Mouse (Mus musculus) T-helper 17 cell (primary cell): ENCODE results near the gene Scaf4.
"Not testable (repeated sequence)": the region's sequence is repeated elsewhere in the genome, so short reads cannot be mapped to it uniquely, and the experiment has no call there.

Source experiments
- in situ Hi-C, 2 experiments: fragments of 300-600 bp; cut with MboI, MseI; formaldehyde crosslinking; loops; 1 replicate in 1 of 2; 2 replicates in 1 of 2; pipeline ENCODE4 v1.15.1; 2025; ENCODE audit warnings: high pct_unique_total_duplicates in 2 of 2

The Scaf4 gene

DNA sequence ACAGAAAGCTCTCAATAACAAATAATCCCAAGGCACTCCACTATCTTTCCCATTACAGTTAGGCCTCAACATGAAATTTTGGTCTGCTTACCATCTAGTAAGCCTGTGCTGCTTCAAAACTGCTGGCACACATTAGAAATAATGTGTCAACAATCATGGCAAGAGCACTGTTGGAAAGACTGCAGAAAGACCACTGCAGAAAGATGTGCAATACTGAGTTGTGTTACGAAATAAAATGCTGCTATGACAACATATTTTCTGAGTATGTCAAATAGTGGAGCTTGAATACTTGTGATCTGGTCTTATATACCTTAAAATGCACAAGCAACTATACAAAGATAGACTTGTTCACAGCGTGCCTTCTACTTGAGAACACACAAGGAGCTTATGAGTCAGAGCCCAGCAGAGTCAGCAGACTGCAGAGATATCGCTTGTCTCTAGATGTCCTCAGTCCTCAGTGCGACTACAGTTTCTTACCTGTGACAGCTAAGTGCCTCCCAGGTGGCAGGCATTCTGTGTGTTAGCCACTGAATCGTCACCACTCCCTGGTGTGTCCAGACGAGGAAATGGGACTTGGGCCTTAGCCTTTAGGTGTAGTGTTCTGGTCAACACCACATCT, 45.1 kb downstream of the Scaf4 start:
- in situ Hi-C loops, result loop anchor here in 1 of 2 experiments (25.0 kb wide), 1 partner anchor 1398 kb away; the partner anchor contains the start of genes Gart and Son

DNA sequence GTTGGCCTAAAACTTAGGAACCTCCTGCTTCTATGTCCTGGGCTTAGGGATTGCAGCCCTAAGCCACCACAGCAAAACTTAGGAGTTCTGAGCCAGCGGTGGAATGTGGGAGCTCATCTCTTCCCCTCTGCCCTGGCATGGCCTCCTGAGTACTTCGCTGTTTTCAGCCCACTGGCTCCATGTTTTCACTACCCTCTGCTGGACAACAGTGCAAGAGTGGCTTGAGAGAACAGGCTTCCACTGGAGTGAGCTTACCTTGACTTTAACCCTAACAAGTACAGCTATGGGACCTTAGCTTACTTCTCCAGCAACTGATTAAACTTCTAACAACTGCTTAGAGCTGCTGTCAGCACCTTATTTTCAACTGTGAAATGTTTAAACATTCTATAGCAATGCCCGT, 49.1 kb downstream of the Scaf4 start:
- in situ Hi-C loops, result loop anchor here in 1 of 2 experiments (25.0 kb wide), 1 partner anchor 1402 kb away; the partner anchor contains the start of genes Gart and Son

GRCm38 (mm10) chr16:90234617-90235016, 49.7 kb downstream of the Scaf4 start:
- in situ Hi-C loops, result loop anchor here in 1 of 2 experiments (25.0 kb wide), 1 partner anchor 1403 kb away; the partner anchor contains the start of genes Gart and Son

- in situ Hi-C loops, result loop anchor here in 1 of 2 experiments (25.0 kb wide), 1 partner anchor 1404 kb away; the partner anchor contains the start of genes Gart and Son
Measured at GRCm38 (mm10) chr16:90233702-90234101, 50.6 kb downstream of the Scaf4 start.

DNA sequence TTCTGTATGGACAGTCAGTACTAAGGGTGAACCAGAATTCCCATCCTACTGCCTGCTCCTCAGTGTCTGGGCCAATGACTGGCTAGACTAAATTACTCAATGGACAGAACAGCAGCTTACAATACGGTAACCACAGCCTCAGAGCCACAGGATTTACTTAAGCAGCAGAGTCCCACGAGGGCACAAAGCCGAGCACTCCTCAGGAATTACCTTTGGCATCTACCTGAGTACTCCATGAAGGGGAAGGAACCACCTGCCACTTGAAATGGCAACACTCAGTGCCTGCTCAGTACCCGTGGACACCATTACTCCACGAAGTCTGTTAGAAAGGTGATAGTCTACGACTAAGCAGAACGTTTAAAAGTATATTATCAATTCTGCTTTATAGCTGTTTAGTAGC, 53.0 kb downstream of the Scaf4 start:
- in situ Hi-C loops, result loop anchor here in 1 of 2 experiments (25.0 kb wide), 1 partner anchor 1406 kb away; the partner anchor contains the start of genes Gart and Son

DNA sequence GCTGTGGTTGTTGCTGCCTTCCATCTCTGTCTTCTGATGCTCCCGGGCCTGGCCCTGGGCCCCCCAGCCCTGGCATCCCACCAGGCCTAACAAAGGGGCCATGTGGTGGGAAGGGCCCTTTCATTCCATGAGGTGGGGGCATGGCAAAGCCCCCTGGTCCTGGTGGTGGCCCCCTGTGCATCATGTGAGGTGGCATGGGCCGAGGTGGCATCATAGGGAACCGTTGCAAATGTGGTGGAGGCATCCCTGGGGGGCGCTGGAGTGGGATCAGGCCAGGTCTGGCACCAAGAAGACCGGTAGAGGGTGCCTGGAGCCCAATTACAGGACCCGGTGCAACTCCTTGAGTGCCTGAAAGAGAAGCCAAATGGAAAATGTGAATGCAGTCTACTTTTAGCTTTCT, 54.4 kb downstream of the Scaf4 start:
- in situ Hi-C loops, result loop anchor here in 1 of 2 experiments (25.0 kb wide), 1 partner anchor 1407 kb away; the partner anchor contains the start of genes Gart and Son

DNA sequence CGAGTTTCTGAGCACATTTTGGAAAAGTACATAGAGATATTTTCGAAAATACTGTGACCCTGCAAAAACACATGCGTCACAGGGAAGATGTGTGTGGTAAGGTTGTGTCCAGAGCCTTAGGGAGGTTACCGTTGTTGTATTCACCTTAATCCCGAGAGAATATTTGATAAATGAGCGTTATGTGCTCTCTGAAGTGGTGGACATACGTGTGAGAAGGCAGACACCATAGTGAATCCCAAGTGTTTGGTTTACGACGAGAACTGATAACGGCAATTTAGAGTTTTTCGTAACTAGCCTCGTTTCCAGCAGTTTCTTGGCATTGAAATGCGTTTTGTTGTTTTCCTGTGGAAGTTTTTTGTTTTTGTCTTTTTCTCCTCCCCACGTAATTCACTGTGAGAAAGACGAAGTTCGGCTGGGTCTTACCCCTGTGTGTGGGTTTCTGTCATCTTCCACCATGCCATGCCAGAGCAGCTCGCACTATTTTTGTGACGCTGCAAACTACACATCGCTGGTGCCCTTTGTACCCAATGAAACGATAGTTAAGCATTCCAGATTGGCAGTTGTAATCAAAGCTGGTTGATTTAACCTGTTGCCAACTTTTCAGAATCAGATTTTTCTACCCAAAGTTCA, 62.7 kb downstream of the Scaf4 start:
- in situ Hi-C loops, result no loop called here

DNA sequence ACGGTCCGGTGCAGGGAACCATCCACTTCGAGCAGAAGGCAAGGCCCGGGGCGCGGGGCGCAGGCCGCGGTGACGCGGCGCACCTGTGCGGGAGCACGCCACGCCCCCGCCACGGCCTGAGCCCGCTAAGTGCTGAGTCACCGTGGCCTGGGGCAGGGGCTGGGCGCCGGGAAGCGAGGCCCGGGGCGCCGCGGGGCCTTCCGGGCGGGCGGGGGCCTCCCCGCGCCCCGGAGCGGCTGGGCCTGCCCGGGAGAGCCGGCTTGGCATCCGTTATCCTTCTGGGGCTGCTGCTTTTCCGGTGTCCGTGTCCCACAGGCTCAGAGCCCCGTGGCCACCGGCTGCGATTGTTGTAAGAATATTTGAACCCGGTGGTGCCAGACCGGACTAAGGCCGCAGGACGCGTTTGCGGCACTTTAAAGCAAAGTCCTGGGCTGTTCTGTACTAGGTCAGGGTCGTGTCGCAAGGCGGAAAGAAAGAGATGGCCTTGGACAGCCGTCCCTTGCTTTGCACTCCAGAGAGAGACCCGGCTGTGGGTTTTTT, 63.3 kb downstream of the Scaf4 start:
- in situ Hi-C loops, result no loop called here

- in situ Hi-C loops, result no loop called here
Measured at GRCm38 (mm10) chr16:90220026-90220891, 64.0 kb downstream of the Scaf4 start, which contains the start of gene Sod1. Sod1 (plus strand) TSS chr16:90220754.

DNA sequence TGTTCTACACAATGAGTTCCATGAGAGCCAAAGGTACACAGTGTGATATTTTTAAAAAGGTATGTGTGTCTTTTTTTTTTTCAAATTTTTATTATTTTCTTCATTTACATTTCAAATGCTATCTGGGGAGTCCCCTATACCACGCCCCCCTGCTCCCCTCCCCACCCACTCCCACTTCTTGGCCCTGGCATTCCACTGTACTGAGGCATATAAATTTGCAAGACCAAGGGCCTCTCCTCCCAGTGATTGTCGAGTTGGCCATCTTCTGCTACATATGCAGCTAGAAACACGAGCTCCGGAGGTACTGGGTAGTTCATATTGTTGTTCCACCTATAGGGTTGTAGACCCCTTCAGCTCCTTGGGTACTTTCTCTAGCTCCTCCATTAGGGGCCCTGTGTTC, 64.9 kb downstream of the Scaf4 start:
- in situ Hi-C loops, result not testable (repeated sequence)

DNA sequence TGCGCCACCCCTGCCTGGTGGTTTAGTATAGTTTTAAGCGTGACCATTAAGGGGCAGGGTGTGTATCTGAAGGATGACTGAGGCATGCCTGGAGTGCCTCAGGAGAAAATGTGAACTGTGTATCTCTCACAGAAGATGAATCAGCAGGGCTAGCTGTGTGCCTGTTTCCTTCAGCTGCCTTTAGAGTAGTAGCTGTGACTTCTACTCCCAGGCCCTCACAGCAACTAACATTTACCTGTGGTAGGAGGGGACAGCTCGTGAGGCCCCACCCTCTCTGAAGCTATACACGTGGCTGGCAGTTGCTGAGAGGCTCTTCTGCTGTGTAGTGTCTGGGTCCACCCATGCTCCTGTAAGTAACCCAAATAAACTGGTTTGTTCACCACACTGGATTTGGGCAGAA, 66.4 kb downstream of the Scaf4 start:
- in situ Hi-C loops, result no loop called here

GRCm38 (mm10) chr16:90217356-90217755, 66.9 kb downstream of the Scaf4 start:
- in situ Hi-C loops, result no loop called here

DNA sequence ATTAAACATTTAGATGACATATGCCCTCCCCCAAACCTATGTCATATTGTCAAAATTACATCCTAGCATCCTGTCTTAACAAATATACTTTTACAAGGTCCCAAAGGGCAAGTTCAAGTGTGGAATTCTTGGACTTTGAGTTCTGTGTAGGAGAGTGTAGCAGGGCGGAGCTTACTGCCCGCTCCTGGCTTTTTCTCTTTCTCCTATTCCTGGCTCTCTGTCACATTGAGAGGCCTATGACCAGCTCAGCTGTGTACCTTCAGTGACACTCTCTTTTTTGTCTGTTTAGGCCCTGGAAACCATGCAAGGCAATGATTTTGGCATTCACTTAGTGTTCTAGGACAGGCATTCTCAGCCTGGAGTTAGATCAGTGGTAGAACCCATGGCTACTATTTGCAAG, 67.9 kb downstream of the Scaf4 start:
- in situ Hi-C loops, result no loop called here

GRCm38 (mm10) chr16:90215879-90216278, 68.4 kb downstream of the Scaf4 start:
- in situ Hi-C loops, result not testable (repeated sequence)

DNA sequence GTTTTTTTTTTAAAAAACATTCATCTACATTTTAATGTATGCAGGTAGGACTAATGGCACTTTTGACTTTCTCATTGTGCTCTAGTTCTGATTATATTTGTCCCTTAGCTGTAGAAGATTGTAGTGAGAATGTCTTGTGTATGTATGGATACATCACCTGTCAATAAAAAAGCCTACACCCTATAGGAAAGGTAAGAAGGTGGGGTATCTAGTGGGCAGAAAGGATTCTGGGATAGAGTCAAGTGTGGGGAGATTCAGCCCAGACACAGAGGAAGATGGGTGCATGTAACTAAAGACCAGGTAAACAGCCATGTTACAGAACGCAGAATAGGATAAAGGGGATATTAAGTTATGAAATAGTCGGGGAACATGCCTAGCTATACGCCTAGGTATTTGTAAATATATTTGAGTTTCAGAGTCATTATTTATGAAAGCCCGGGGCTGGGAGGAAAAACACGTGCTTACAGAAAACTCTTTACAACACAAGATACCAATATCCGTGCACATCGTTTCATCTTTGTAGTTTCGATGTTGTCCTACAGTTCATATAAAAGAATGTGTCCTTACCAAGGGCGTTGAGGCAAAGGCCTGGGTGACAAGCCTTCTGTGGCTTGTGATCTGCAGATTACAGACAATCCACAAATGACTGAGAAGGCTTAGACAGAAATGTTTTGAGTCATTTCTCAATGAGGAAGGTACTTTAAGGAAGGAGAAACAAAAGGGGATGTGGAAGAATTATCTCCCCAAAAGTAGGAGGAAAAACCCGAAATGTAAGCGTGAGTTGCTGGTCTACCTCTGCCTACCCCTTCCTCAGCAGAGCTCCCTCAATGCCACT, 69.4 kb downstream of the Scaf4 start:
- in situ Hi-C loops, result no loop called here

GRCm38 (mm10) chr16:90213477-90214339, 70.6 kb downstream of the Scaf4 start:
- in situ Hi-C loops, result no loop called here

GRCm38 (mm10) chr16:90211767-90212166, 72.5 kb downstream of the Scaf4 start:
- in situ Hi-C loops, result no loop called here

DNA sequence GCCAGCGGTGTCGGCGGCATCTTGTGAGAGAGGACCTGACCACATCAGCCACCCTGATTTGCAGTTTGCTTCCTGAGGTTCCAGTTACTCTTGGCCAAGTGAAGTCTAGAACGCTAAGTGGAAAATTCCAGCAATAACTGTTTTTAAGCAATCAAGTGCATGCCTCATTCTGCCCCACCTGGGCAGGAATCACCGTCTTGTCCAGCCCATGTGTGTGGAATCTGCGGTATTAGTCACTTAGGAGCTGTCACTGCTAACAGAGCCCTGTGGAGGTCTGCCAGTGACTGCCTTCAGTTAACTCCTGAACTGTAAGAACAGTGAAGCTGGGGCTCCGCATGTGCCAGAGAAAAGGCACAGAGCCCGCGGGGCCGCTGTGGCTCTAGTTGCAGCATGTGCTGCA, 73.6 kb downstream of the Scaf4 start:
- in situ Hi-C loops, result no loop called here

GRCm38 (mm10) chr16:90208996-90209395, 75.3 kb downstream of the Scaf4 start:
- in situ Hi-C loops, result no loop called here

GRCm38 (mm10) chr16:90204868-90205267, 79.4 kb downstream of the Scaf4 start:
- in situ Hi-C loops, result no loop called here
